Comparison of ENCODE assay signal across 20 mouse cellular contexts in the genomic region with DNA sequence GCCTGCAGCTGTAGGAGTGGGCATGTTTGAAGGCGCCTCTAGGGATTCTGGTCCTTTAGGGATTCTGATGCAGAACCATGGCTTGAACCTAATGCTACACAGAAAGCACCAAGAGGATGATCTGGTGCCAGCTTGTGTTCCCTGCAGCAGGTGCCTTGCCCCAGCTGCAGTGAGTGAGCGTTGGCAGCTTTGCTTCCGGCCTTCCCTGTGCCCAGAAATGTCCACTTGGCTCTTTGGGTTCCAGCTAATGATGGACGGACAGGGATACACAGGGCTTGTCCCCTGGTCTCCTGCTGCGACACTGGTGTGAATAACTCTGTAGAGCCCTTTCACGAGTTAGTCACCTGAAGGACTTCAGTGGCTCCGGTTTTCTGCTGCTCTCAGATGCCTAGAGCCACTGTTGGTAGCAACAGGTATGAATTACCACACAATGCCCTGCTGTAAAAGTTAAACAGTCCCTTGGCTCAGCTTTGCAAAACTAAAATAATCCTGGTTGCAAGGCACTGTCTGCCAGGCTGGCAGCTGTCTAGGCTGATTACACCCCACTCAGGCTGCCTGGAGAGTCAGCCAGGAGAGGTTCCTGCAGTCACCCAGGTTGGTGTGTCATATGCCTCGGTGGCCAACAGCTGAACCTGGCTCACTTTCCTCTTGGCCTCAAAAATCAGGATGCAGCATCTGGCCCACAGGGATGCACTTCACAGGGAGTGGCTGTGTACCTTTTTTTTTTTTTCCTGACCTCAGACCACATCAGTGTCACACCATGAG. TPM values are rescaled to one million over a fixed set of nuclear protein-coding genes. Genes with fewer than 3 reads are reported as not detected.
DNase-seq lines count a peak whose midpoint lies in the region; ATAC-seq and TF ChIP-seq lines count a peak whose summit lies in the region.
"Had no signal": no experiment of that assay in that cellular context is flagged by ENCODE, and none has a peak within 500 bp of the region (broad histone marks: within the 10 kb centered on the region; RNA-seq: fewer than 3 reads in every experiment).

No protein-coding gene starts in this region.

- no peaks in the 10 kb centered on the region for H3K4me1 ChIP-seq in midbrain, postnatal 0 days (ENCODE audit: insufficient read depth, low read length)
- no peaks in the 10 kb centered on the region for H3K4me1 ChIP-seq in midbrain, embryonic 15.5 days
- H3K4me1 ChIP-seq: forebrain, embryonic 12.5 days had no signal

- peak; percentile 61 for DNase-seq in gastrocnemius, adult 18-20 months (ENCODE audit: low spot score)
- no peak for DNase-seq in gastrocnemius, postnatal 4 days (ENCODE audit: low spot score in 2 of 2)
- peak; percentile 47 for DNase-seq in midbrain, postnatal 0 days (ENCODE audit: low spot score)
- peak; percentile 69 to 70 for DNase-seq in heart, postnatal 10 days
- peak; percentile 64 for DNase-seq in skeletal muscle tissue, adult 2 months (ENCODE audit: low read depth, low spot score)
- no peak for DNase-seq in testis, postnatal 10 days (ENCODE audit: low spot score)
- DNase-seq in urinary bladder, postnatal 4 days (ENCODE audit: low spot score in 2 of 2), result no peak
- DNase-seq: adrenal gland, postnatal 14 days; cerebellum, adult 11 months; layer of hippocampus, postnatal 36 days; liver, postnatal 0 days; lung, postnatal 14 days; retina, postnatal 1 day; thymus, postnatal 14 days had no signal

- TF ChIP-seq CTCF in midbrain, postnatal 0 days (IDR thresholded peaks at IDR 0.05), result no peak

- no peaks in the 10 kb centered on the region for H3K36me3 ChIP-seq in midbrain, postnatal 0 days (ENCODE audit: insufficient read depth, low read length)
- no peaks in the 10 kb centered on the region for H3K36me3 ChIP-seq in midbrain, embryonic 15.5 days (replicated peaks)
- H3K36me3 ChIP-seq: forebrain, embryonic 12.5 days; kidney, embryonic 15.5 days; limb, embryonic 15.5 days had no signal

- 79% methylated on average over 8 of the region's 8 CpGs for WGBS in midbrain, postnatal 0 days
- WGBS in midbrain, embryonic 15.5 days, result 87% methylated on average over 8 of the region's 8 CpGs

- no peak overlapping the region for H3K4me2 ChIP-seq in midbrain, postnatal 0 days (ENCODE audit: low read depth, low read length, poor library complexity, severe bottlenecking)
- H3K4me2 ChIP-seq in midbrain, embryonic 15.5 days, result no peak overlapping the region
- H3K4me2 ChIP-seq: forebrain, embryonic 12.5 days; kidney, embryonic 15.5 days; limb, embryonic 15.5 days had no signal

- H3K9me3 ChIP-seq in midbrain, postnatal 0 days (ENCODE audit: low read length), result no peaks in the 10 kb centered on the region
- H3K9me3 ChIP-seq in midbrain, embryonic 15.5 days, result no peaks in the 10 kb centered on the region
- H3K9me3 ChIP-seq: forebrain, embryonic 12.5 days; kidney, embryonic 15.5 days; limb, embryonic 15.5 days had no signal

- no peak overlapping the region for H3K27ac ChIP-seq in midbrain, postnatal 0 days (ENCODE audit: low read depth, low read length)
- H3K27ac ChIP-seq in midbrain, embryonic 15.5 days, result no peak overlapping the region
- H3K27ac ChIP-seq: forebrain, embryonic 12.5 days; kidney, embryonic 15.5 days; limb, embryonic 15.5 days; stomach, postnatal 0 days had no signal

- no peaks in the 10 kb centered on the region for H3K27me3 ChIP-seq in midbrain, postnatal 0 days (ENCODE audit: insufficient read depth, low read length)
- H3K27me3 ChIP-seq in midbrain, embryonic 15.5 days (replicated peaks), result no peaks in the 10 kb centered on the region
- H3K27me3 ChIP-seq: CH12.LX; forebrain, embryonic 12.5 days; kidney, embryonic 15.5 days; limb, embryonic 15.5 days had no signal

- intact Hi-C loops in heart, postnatal 10 days (cut with DNase I), result no loop called here

- H3K4me3 ChIP-seq in midbrain, postnatal 0 days (ENCODE audit: low read depth, low read length), result no peak overlapping the region
- no peak overlapping the region for H3K4me3 ChIP-seq in midbrain, embryonic 15.5 days
- H3K4me3 ChIP-seq: forebrain, embryonic 12.5 days; kidney, embryonic 15.5 days; limb, embryonic 15.5 days had no signal

- ATAC-seq in midbrain, postnatal 0 days (ENCODE audit: low FRiP score), result no peak
- no peak for ATAC-seq in midbrain, embryonic 15.5 days (replicated peaks)

- no peak overlapping the region for H3K9ac ChIP-seq in midbrain, postnatal 0 days (replicated peaks; ENCODE audit: low read length, poor library complexity, severe bottlenecking)
- H3K9ac ChIP-seq in midbrain, embryonic 15.5 days, result no peak overlapping the region
- H3K9ac ChIP-seq: forebrain, embryonic 12.5 days; kidney, embryonic 15.5 days; limb, embryonic 15.5 days; liver, postnatal 0 days had no signal

RNA-seq across cellular contexts. Expression of a gene that starts 43.5 kb away (rescaled TPM):
- 100 to 1,000 TPM in 1 of 2 experiments, 10 to 100 TPM in 1; 86.0 to 120 TPM for total RNA-seq in gastrocnemius, adult 18-20 months (2021)
- total RNA-seq in gastrocnemius, postnatal 4 days (2021), result 10 to 100 TPM; 25.5 to 26.4 TPM
- 77.6 and 84.2 TPM in 2 replicates for total RNA-seq in midbrain, postnatal 0 days (2014; rRNA removed)
- 65.6 and 73.6 TPM in 2 replicates for polyA plus RNA-seq in midbrain, postnatal 0 days (2015; fragmentation: Nextera tagmentation; extraction: Ambion mirVana)
- 49.0 and 50.7 TPM in 2 replicates for polyA plus RNA-seq in midbrain, embryonic 15.5 days (2015; fragmentation: Nextera tagmentation; extraction: Ambion mirVana)
- 10 to 100 TPM; 29.7 to 35.2 TPM for total RNA-seq in heart, postnatal 10 days (2021)

Comparison
In these comparisons a context has a peak if more than half of its experiments do, and no peak if none do; other contexts are left out.
1. DNase-seq: peak in gastrocnemius, adult 18-20 months (single experiment), midbrain, postnatal 0 days (single experiment), heart, postnatal 10 days (2 of 2) and skeletal muscle tissue, adult 2 months (single experiment); none in gastrocnemius, postnatal 4 days (0 of 2), testis, postnatal 10 days (single experiment) and urinary bladder, postnatal 4 days (0 of 2).